Mouse (Mus musculus): Measurements from ENCODE around the gene Fam110a. TPM values are rescaled to one million over a fixed set of nuclear protein-coding genes. Genes with fewer than 3 reads are reported as not detected.
A peak's percentile ranks its signal among the peaks of the same experiment; 100 is the strongest.

Fam110a gene
- polyA plus RNA-seq, 1 experiment: 24.3 TPM

- Histone ChIP-seq H3K27me3 (ENCODE audit: control insufficient read depth, insufficient read depth, insufficient read length) (peaks cover 10% of the 10 kb centered on the region), H3K79me3 (ENCODE audit: low read depth) (no peaks in the 10 kb centered on the region), H3K36me3 (ENCODE audit: control insufficient read depth, insufficient read depth) (no peaks in the 10 kb centered on the region), H3K4me3 (ENCODE audit: insufficient read depth, poor library complexity, severe bottlenecking) (no peak overlapping the region), H3K79me2 (ENCODE audit: control insufficient read depth, insufficient read depth) (no peaks in the 10 kb centered on the region), H3ac (ENCODE audit: control insufficient read depth, insufficient read length, low read depth) (peak overlapping the region; percentile 38)
- TF ChIP-seq MYOD1 (IDR thresholded peaks at IDR 0.05; ENCODE audit: control insufficient read depth, insufficient read length, low read depth) (no peak), FOSL1 (IDR thresholded peaks at IDR 0.05; ENCODE audit: insufficient read depth, low read length, poor library complexity, severe bottlenecking) (no peak), CTCF (IDR thresholded peaks at IDR 0.05; ENCODE audit: control insufficient read depth, insufficient read depth, insufficient read length) (peak; percentile 74), USF1 (IDR thresholded peaks at IDR 0.05; ENCODE audit: low read depth) (peak; percentile 49), MAX (IDR thresholded peaks at IDR 0.05) (no peak), CEBPB (IDR thresholded peaks at IDR 0.05; ENCODE audit: low read depth) (no peak), MYOG (IDR thresholded peaks at IDR 0.05; ENCODE audit: control insufficient read depth, extremely low read depth, insufficient read length) (no peak)
Measured at GRCm38 (mm10) chr2:151994350-151995122, 14.5 kb upstream of the Fam110a start.

GRCm38 (mm10) chr2:151991446-151991845 lies 11.4 kb upstream of the Fam110a start:
- no peaks in the 10 kb centered on the region for H3K36me3 ChIP-seq (ENCODE audit: control insufficient read depth, insufficient read depth)
- no peaks in the 10 kb centered on the region for H3K79me2 ChIP-seq (ENCODE audit: control insufficient read depth, insufficient read depth)
- TF ChIP-seq CEBPB (IDR thresholded peaks at IDR 0.05; ENCODE audit: low read depth): no peak
- TF ChIP-seq FOSL1 (IDR thresholded peaks at IDR 0.05; ENCODE audit: insufficient read depth, low read length, poor library complexity, severe bottlenecking): no peak
- TF ChIP-seq MYOD1 (IDR thresholded peaks at IDR 0.05; ENCODE audit: control insufficient read depth, insufficient read length, low read depth): no peak
- no peak for TF ChIP-seq USF1 (IDR thresholded peaks at IDR 0.05; ENCODE audit: low read depth)
- TF ChIP-seq MAX (IDR thresholded peaks at IDR 0.05): no peak
- no peak for TF ChIP-seq CTCF (IDR thresholded peaks at IDR 0.05; ENCODE audit: control insufficient read depth, insufficient read depth, insufficient read length)
- TF ChIP-seq MYOG (IDR thresholded peaks at IDR 0.05; ENCODE audit: control insufficient read depth, extremely low read depth, insufficient read length): no peak
- no peak overlapping the region for H3K4me3 ChIP-seq (ENCODE audit: insufficient read depth, poor library complexity, severe bottlenecking)
- no peaks in the 10 kb centered on the region for H3K27me3 ChIP-seq (ENCODE audit: control insufficient read depth, insufficient read depth, insufficient read length)
- H3ac ChIP-seq (ENCODE audit: control insufficient read depth, insufficient read length, low read depth): no peak overlapping the region
- H3K79me3 ChIP-seq (ENCODE audit: low read depth): no peaks in the 10 kb centered on the region

GRCm38 (mm10) chr2:151990985-151991394 lies 11.0 kb upstream of the Fam110a start:
- TF ChIP-seq MYOD1 (IDR thresholded peaks at IDR 0.05; ENCODE audit: control insufficient read depth, insufficient read length, low read depth): no peak
- TF ChIP-seq MYOG (IDR thresholded peaks at IDR 0.05; ENCODE audit: control insufficient read depth, extremely low read depth, insufficient read length): no peak
- TF ChIP-seq FOSL1 (IDR thresholded peaks at IDR 0.05; ENCODE audit: insufficient read depth, low read length, poor library complexity, severe bottlenecking): no peak
- TF ChIP-seq CTCF (IDR thresholded peaks at IDR 0.05; ENCODE audit: control insufficient read depth, insufficient read depth, insufficient read length): no peak
- no peak for TF ChIP-seq CEBPB (IDR thresholded peaks at IDR 0.05; ENCODE audit: low read depth)
- no peak for TF ChIP-seq MAX (IDR thresholded peaks at IDR 0.05)
- TF ChIP-seq USF1 (IDR thresholded peaks at IDR 0.05; ENCODE audit: low read depth): no peak
- no peaks in the 10 kb centered on the region for H3K27me3 ChIP-seq (ENCODE audit: control insufficient read depth, insufficient read depth, insufficient read length)
- H3K4me3 ChIP-seq (ENCODE audit: insufficient read depth, poor library complexity, severe bottlenecking): no peak overlapping the region
- H3K79me2 ChIP-seq (ENCODE audit: control insufficient read depth, insufficient read depth): no peaks in the 10 kb centered on the region
- H3K79me3 ChIP-seq (ENCODE audit: low read depth): no peaks in the 10 kb centered on the region
- H3K36me3 ChIP-seq (ENCODE audit: control insufficient read depth, insufficient read depth): no peaks in the 10 kb centered on the region
- no peak overlapping the region for H3ac ChIP-seq (ENCODE audit: control insufficient read depth, insufficient read length, low read depth)

GRCm38 (mm10) chr2:151988978-151989377 lies 9.0 kb upstream of the Fam110a start:
- TF ChIP-seq MAX (IDR thresholded peaks at IDR 0.05) (no peak), USF1 (IDR thresholded peaks at IDR 0.05; ENCODE audit: low read depth) (no peak), FOSL1 (IDR thresholded peaks at IDR 0.05; ENCODE audit: insufficient read depth, low read length, poor library complexity, severe bottlenecking) (no peak), MYOD1 (IDR thresholded peaks at IDR 0.05; ENCODE audit: control insufficient read depth, insufficient read length, low read depth) (no peak), MYOG (IDR thresholded peaks at IDR 0.05; ENCODE audit: control insufficient read depth, extremely low read depth, insufficient read length) (no peak), CTCF (IDR thresholded peaks at IDR 0.05; ENCODE audit: control insufficient read depth, insufficient read depth, insufficient read length) (no peak), CEBPB (IDR thresholded peaks at IDR 0.05; ENCODE audit: low read depth) (no peak)
- no peaks in the 10 kb centered on the region for H3K79me3 ChIP-seq (ENCODE audit: low read depth)
- no peaks in the 10 kb centered on the region for H3K79me2 ChIP-seq (ENCODE audit: control insufficient read depth, insufficient read depth)
- H3K36me3 ChIP-seq (ENCODE audit: control insufficient read depth, insufficient read depth): no peaks in the 10 kb centered on the region
- no peaks in the 10 kb centered on the region for H3K27me3 ChIP-seq (ENCODE audit: control insufficient read depth, insufficient read depth, insufficient read length)
- no peak overlapping the region for H3ac ChIP-seq (ENCODE audit: control insufficient read depth, insufficient read length, low read depth)
- H3K4me3 ChIP-seq (ENCODE audit: insufficient read depth, poor library complexity, severe bottlenecking): no peak overlapping the region

GRCm38 (mm10) chr2:151986958-151987357 lies 6.9 kb upstream of the Fam110a start:
- H3K79me3 ChIP-seq (ENCODE audit: low read depth): no peaks in the 10 kb centered on the region
- no peaks in the 10 kb centered on the region for H3K79me2 ChIP-seq (ENCODE audit: control insufficient read depth, insufficient read depth)
- H3K27me3 ChIP-seq (ENCODE audit: control insufficient read depth, insufficient read depth, insufficient read length): no peaks in the 10 kb centered on the region
- TF ChIP-seq USF1 (IDR thresholded peaks at IDR 0.05; ENCODE audit: low read depth) (no peak), FOSL1 (IDR thresholded peaks at IDR 0.05; ENCODE audit: insufficient read depth, low read length, poor library complexity, severe bottlenecking) (no peak), MAX (IDR thresholded peaks at IDR 0.05) (no peak), MYOG (IDR thresholded peaks at IDR 0.05; ENCODE audit: control insufficient read depth, extremely low read depth, insufficient read length) (no peak), MYOD1 (IDR thresholded peaks at IDR 0.05; ENCODE audit: control insufficient read depth, insufficient read length, low read depth) (no peak), CTCF (IDR thresholded peaks at IDR 0.05; ENCODE audit: control insufficient read depth, insufficient read depth, insufficient read length) (no peak), CEBPB (IDR thresholded peaks at IDR 0.05; ENCODE audit: low read depth) (no peak)
- H3ac ChIP-seq (ENCODE audit: control insufficient read depth, insufficient read length, low read depth): no peak overlapping the region
- H3K36me3 ChIP-seq (ENCODE audit: control insufficient read depth, insufficient read depth): no peaks in the 10 kb centered on the region
- no peak overlapping the region for H3K4me3 ChIP-seq (ENCODE audit: insufficient read depth, poor library complexity, severe bottlenecking)

Measured in C2C12 (cell line).